Mouse (Mus musculus): ENCODE results near the gene Utp14a. TPM values are rescaled to one million over a fixed set of nuclear protein-coding genes. Genes with fewer than 3 reads are reported as not detected.

Gene Utp14a
- polyA plus RNA-seq, 1 experiment = 2.4 TPM

GRCm38 (mm10) chrX:48310706-48311517, 54.2 kb downstream of the Utp14a start:
- H3K4me3 ChIP-seq (ENCODE audit: extremely low read depth, insufficient read depth, insufficient read length) = no peak overlapping the region
- TF ChIP-seq CTCF (IDR thresholded peaks at IDR 0.05; ENCODE audit: extremely low read depth, insufficient read depth, insufficient read length, insufficient replicate concordance) (no peak), POLR2A (IDR thresholded peaks at IDR 0.05; ENCODE audit: low read depth, low read length) (no peak)
- H3K4me1 ChIP-seq (ENCODE audit: control insufficient read depth, insufficient read depth, insufficient read length) = no peaks in the 10 kb centered on the region; the same call in 1 of the 2 replicates
- WGBS = 52% methylated on average over 26 of the region's 26 CpGs
- no peaks in the 10 kb centered on the region for H3K27me3 ChIP-seq (ENCODE audit: control insufficient read depth, insufficient read depth, low read length)
- no peaks in the 10 kb centered on the region for H3K36me3 ChIP-seq (ENCODE audit: control insufficient read depth, insufficient read depth, low read length)
- H3K27ac ChIP-seq (ENCODE audit: insufficient read depth, low read length) = no peak overlapping the region
- DNase-seq (ENCODE audit: low read depth in 1 of 2, low spot score in 2 of 2) = no peak

- Histone ChIP-seq H3K27me3 (ENCODE audit: control insufficient read depth, insufficient read depth, low read length) (no peaks in the 10 kb centered on the region), H3K36me3 (ENCODE audit: control insufficient read depth, insufficient read depth, low read length) (no peaks in the 10 kb centered on the region), H3K4me3 (ENCODE audit: extremely low read depth, insufficient read depth, insufficient read length) (no peak overlapping the region), H3K27ac (ENCODE audit: insufficient read depth, low read length) (no peak overlapping the region), H3K4me1 (ENCODE audit: control insufficient read depth, insufficient read depth, insufficient read length) (no peaks in the 10 kb centered on the region; the same call in 1 of the 2 replicates)
- TF ChIP-seq POLR2A (IDR thresholded peaks at IDR 0.05; ENCODE audit: low read depth, low read length) (no peak), CTCF (IDR thresholded peaks at IDR 0.05; ENCODE audit: extremely low read depth, insufficient read depth, insufficient read length, insufficient replicate concordance) (no peak)
- 83% methylated on average over 5 of the region's 5 CpGs for WGBS
- DNase-seq (ENCODE audit: low read depth in 1 of 2, low spot score in 2 of 2) = no peak
Measured at GRCm38 (mm10) chrX:48311727-48312126, 55.1 kb downstream of the Utp14a start.

GRCm38 (mm10) chrX:48314530-48315079, 57.9 kb downstream of the Utp14a start:
- H3K4me1 ChIP-seq (ENCODE audit: control insufficient read depth, insufficient read depth, insufficient read length) = no peaks in the 10 kb centered on the region; the same call in 1 of the 2 replicates
- peak overlapping the region; percentile 82 for H3K27ac ChIP-seq (ENCODE audit: insufficient read depth, low read length)
- no peaks in the 10 kb centered on the region for H3K27me3 ChIP-seq (ENCODE audit: control insufficient read depth, insufficient read depth, low read length)
- H3K4me3 ChIP-seq (ENCODE audit: extremely low read depth, insufficient read depth, insufficient read length) = peak overlapping the region; percentile 71
- H3K36me3 ChIP-seq (ENCODE audit: control insufficient read depth, insufficient read depth, low read length) = no peaks in the 10 kb centered on the region
- TF ChIP-seq CTCF (IDR thresholded peaks at IDR 0.05; ENCODE audit: extremely low read depth, insufficient read depth, insufficient read length, insufficient replicate concordance) (no peak), POLR2A (IDR thresholded peaks at IDR 0.05; ENCODE audit: low read depth, low read length) (peak; percentile 38)
- DNase-seq (ENCODE audit: low read depth in 1 of 2, low spot score in 2 of 2) = peak; percentile 52 to 80
- 28% methylated on average over 33 of the region's 33 CpGs for WGBS

GRCm38 (mm10) chrX:48317444-48317843, 60.8 kb downstream of the Utp14a start:
- Histone ChIP-seq H3K27ac (ENCODE audit: insufficient read depth, low read length) (no peak overlapping the region), H3K36me3 (ENCODE audit: control insufficient read depth, insufficient read depth, low read length) (no peaks in the 10 kb centered on the region), H3K4me1 (ENCODE audit: control insufficient read depth, insufficient read depth, insufficient read length) (no peaks in the 10 kb centered on the region; the same call in 1 of the 2 replicates), H3K4me3 (ENCODE audit: extremely low read depth, insufficient read depth, insufficient read length) (no peak overlapping the region), H3K27me3 (ENCODE audit: control insufficient read depth, insufficient read depth, low read length) (no peaks in the 10 kb centered on the region)
- 53% methylated on average over 3 of the region's 3 CpGs for WGBS
- no peak for DNase-seq (ENCODE audit: low read depth in 1 of 2, low spot score in 2 of 2)
- TF ChIP-seq POLR2A (IDR thresholded peaks at IDR 0.05; ENCODE audit: low read depth, low read length) = no peak
- TF ChIP-seq CTCF (IDR thresholded peaks at IDR 0.05; ENCODE audit: extremely low read depth, insufficient read depth, insufficient read length, insufficient replicate concordance) = no peak

- no peaks in the 10 kb centered on the region for H3K36me3 ChIP-seq (ENCODE audit: control insufficient read depth, insufficient read depth, low read length)
- no peak overlapping the region; the same call in 1 of the 2 replicates for H3K27ac ChIP-seq (ENCODE audit: insufficient read depth, low read length)
- no peak for TF ChIP-seq POLR2A (IDR thresholded peaks at IDR 0.05; ENCODE audit: low read depth, low read length)
- TF ChIP-seq CTCF (IDR thresholded peaks at IDR 0.05; ENCODE audit: extremely low read depth, insufficient read depth, insufficient read length, insufficient replicate concordance) = no peak
- no peaks in the 10 kb centered on the region for H3K27me3 ChIP-seq (ENCODE audit: control insufficient read depth, insufficient read depth, low read length)
- no peaks in the 10 kb centered on the region; the same call in 1 of the 2 replicates for H3K4me1 ChIP-seq (ENCODE audit: control insufficient read depth, insufficient read depth, insufficient read length)
- DNase-seq (ENCODE audit: low read depth in 1 of 2, low spot score in 2 of 2) = peak; percentile 27 to 69
- H3K4me3 ChIP-seq (ENCODE audit: extremely low read depth, insufficient read depth, insufficient read length) = peak overlapping the region; percentile 0; the same call in 1 of the 2 replicates
- 20% methylated on average over 9 of the region's 9 CpGs for WGBS
Measured at GRCm38 (mm10) chrX:48318194-48318593, 61.5 kb downstream of the Utp14a start.

Other genes with a start within 250 kb of the Utp14a start
- gene Apln, start 222.0 kb upstream of the Utp14a start, polyA plus RNA-seq (2012; rRNA removed) = 0.33 and 0.34 TPM in 2 replicates
- gene Xpnpep2, start 148.1 kb upstream of the Utp14a start, polyA plus RNA-seq (2012; rRNA removed) = 0.05 and 0.08 TPM in 2 replicates
- 100 and 106 TPM in 2 replicates for gene Sash3, start 110.4 kb upstream of the Utp14a start, polyA plus RNA-seq (2012; rRNA removed)
- 9.7 and 11.2 TPM in 2 replicates for gene Zdhhc9, start 48.0 kb upstream of the Utp14a start, polyA plus RNA-seq (2012; rRNA removed)
- 3.1 and 3.4 TPM in 2 replicates for gene Bcorl1, start 84.5 kb downstream of the Utp14a start, polyA plus RNA-seq (2012; rRNA removed)
- gene Elf4, start 206.3 kb downstream of the Utp14a start, polyA plus RNA-seq (2012; rRNA removed) = 42.0 and 46.3 TPM in 2 replicates

Data from spleen, adult 2 months (tissue).